ENCODE assay signal across 8 mouse cellular contexts in the genomic region with DNA sequence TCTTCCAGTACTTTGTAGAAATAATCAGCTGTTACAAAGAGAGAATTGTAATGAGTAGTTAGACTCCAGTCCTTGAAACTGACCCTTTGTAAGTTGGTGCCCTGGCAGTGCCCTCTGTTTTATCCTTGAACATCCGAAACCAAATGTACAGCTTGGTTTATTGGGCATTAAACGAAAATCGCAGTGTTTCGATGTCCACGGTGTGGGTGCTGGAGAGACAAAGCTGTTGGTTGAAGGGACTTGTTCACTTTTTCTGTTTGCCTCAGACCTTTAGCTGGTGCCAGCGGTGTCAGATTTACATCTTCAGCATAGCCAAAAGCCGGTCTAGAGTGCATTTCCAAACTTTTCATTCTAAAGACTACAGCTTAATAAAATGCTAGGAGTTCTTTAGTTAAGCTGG. TPM values are rescaled to one million over a fixed set of nuclear protein-coding genes. Genes with fewer than 3 reads are reported as not detected.
DNase-seq lines count a peak whose midpoint lies in the region; ATAC-seq and TF ChIP-seq lines count a peak whose summit lies in the region.

No protein-coding gene starts in this region.

- no peaks in the 10 kb centered on the region for H3K36me3 ChIP-seq in liver, adult 2 months (ENCODE audit: control insufficient read depth, insufficient read depth, low read length)
- H3K36me3 ChIP-seq in embryonic facial prominence, embryonic 12.5 days: no peaks in the 10 kb centered on the region
- H3K36me3 ChIP-seq in hindbrain, embryonic 16.5 days (ENCODE audit: control insufficient read depth, insufficient read depth, low read length): no peaks in the 10 kb centered on the region
- H3K36me3 ChIP-seq in myocyte (ENCODE audit: control insufficient read depth, insufficient read depth): no peaks in the 10 kb centered on the region

- peaks cover 2% of the 10 kb centered on the region for H3K4me1 ChIP-seq in liver, adult 2 months (ENCODE audit: control insufficient read depth, insufficient read depth, low read length)
- peaks cover 19% of the 10 kb centered on the region; the same call in 1 of the 2 replicates for H3K4me1 ChIP-seq in embryonic facial prominence, embryonic 12.5 days
- H3K4me1 ChIP-seq in hindbrain, embryonic 16.5 days (ENCODE audit: control insufficient read depth, insufficient read depth, low read depth, low read length): peaks cover 19% of the 10 kb centered on the region

- 23% methylated on average over 7 of the region's 7 CpGs for WGBS in liver, adult 2 months
- WGBS in embryonic facial prominence, embryonic 12.5 days: 20% methylated on average over 7 of the region's 7 CpGs
- WGBS in hindbrain, embryonic 16.5 days: 11% methylated on average over 7 of the region's 7 CpGs

- no peak for TF ChIP-seq CTCF in liver, adult 2 months (IDR thresholded peaks at IDR 0.05; ENCODE audit: low read depth, low read length)

- H3K4me3 ChIP-seq in liver, adult 2 months (ENCODE audit: insufficient read depth, low read depth, low read length): peak overlapping the region; percentile 56
- H3K4me3 ChIP-seq in embryonic facial prominence, embryonic 12.5 days: peak overlapping the region; percentile 52
- peak overlapping the region; percentile 94 for H3K4me3 ChIP-seq in hindbrain, embryonic 16.5 days (ENCODE audit: low read length)
- H3K4me3 ChIP-seq in myocyte: peak overlapping the region; percentile 60

- H3K9ac ChIP-seq in liver, adult 2 months (ENCODE audit: low read depth, low read length): peak overlapping the region; percentile 68
- H3K9ac ChIP-seq in embryonic facial prominence, embryonic 12.5 days: peak overlapping the region; percentile 30; the same call in 1 of the 2 replicates
- H3K9ac ChIP-seq in hindbrain, embryonic 16.5 days (ENCODE audit: low read depth, low read length): peak overlapping the region; percentile 50; the same call in 1 of the 2 replicates

- DNase-seq in liver, adult 2 months (ENCODE audit: extremely low read depth, low read depth, low spot score): peak; percentile 46
- no peak for DNase-seq in liver
- DNase-seq in urinary bladder, postnatal 4 days (ENCODE audit: low spot score in 2 of 2): no peak
- DNase-seq in spleen, postnatal 10 days (ENCODE audit: low spot score in 2 of 2): no peak
- DNase-seq in kidney, adult 9 months: no peak

- no peak for ATAC-seq in embryonic facial prominence, embryonic 12.5 days (ENCODE audit: insufficient number of reproducible peaks, insufficient read depth, low FRiP score, low TSS enrichment)
- no peak for ATAC-seq in hindbrain, embryonic 16.5 days

- H3K4me2 ChIP-seq in embryonic facial prominence, embryonic 12.5 days (replicated peaks): peak overlapping the region; percentile 73
- H3K4me2 ChIP-seq in hindbrain, embryonic 16.5 days (ENCODE audit: low read length): peak overlapping the region; percentile 68
- peak overlapping the region; percentile 81 for H3K4me2 ChIP-seq in myocyte (ENCODE audit: low read depth)

- no peak overlapping the region for H3ac ChIP-seq in myocyte (ENCODE audit: control insufficient read depth, insufficient read length)

- no peak overlapping the region for H3K27ac ChIP-seq in liver, adult 2 months (replicated peaks; ENCODE audit: insufficient read depth, low read depth, low read length)
- H3K27ac ChIP-seq in embryonic facial prominence, embryonic 12.5 days: no peak overlapping the region
- H3K27ac ChIP-seq in hindbrain, embryonic 16.5 days (ENCODE audit: low read depth, low read length): no peak overlapping the region

- no peak for TF ChIP-seq POLR2A in liver, adult 2 months (IDR thresholded peaks at IDR 0.05; ENCODE audit: extremely low read depth, insufficient read depth, low read length)
- no peak for TF ChIP-seq POLR2A in myocyte (IDR thresholded peaks at IDR 0.05; ENCODE audit: insufficient read length, low read depth)

- no peaks in the 10 kb centered on the region for H3K9me3 ChIP-seq in embryonic facial prominence, embryonic 12.5 days
- no peaks in the 10 kb centered on the region for H3K9me3 ChIP-seq in hindbrain, embryonic 16.5 days (ENCODE audit: control insufficient read depth, low read length)

- no peaks in the 10 kb centered on the region for H3K27me3 ChIP-seq in liver, adult 2 months (ENCODE audit: control insufficient read depth, insufficient read depth, low read length)
- H3K27me3 ChIP-seq in embryonic facial prominence, embryonic 12.5 days: no peaks in the 10 kb centered on the region
- no peaks in the 10 kb centered on the region for H3K27me3 ChIP-seq in hindbrain, embryonic 16.5 days (replicated peaks; ENCODE audit: control insufficient read depth, insufficient read depth, low read length)
- no peaks in the 10 kb centered on the region for H3K27me3 ChIP-seq in myocyte (ENCODE audit: control insufficient read depth, insufficient read depth, insufficient read length)

- peaks cover 3% of the 10 kb centered on the region; the same call in 1 of the 2 replicates for H3K79me2 ChIP-seq in liver, adult 2 months (ENCODE audit: control insufficient read depth, insufficient read depth, low read length)
- peaks cover 53% of the 10 kb centered on the region for H3K79me2 ChIP-seq in myocyte (ENCODE audit: control insufficient read depth, insufficient read depth)

TF ChIP-seq in myocyte, 11 proteins besides CTCF, POLR2A, EP300 and RAD21:
- TF ChIP-seq TCF3 (IDR thresholded peaks at IDR 0.05; ENCODE audit: insufficient read length, low read depth): no peak
- no peak for TF ChIP-seq TCF12 (IDR thresholded peaks at IDR 0.05; ENCODE audit: insufficient read depth, poor library complexity, severe bottlenecking)
- TF ChIP-seq SRF (IDR thresholded peaks at IDR 0.05; ENCODE audit: control insufficient read depth, insufficient read length, low read depth): no peak
- no peak for TF ChIP-seq MAX (IDR thresholded peaks at IDR 0.05; ENCODE audit: low read depth)
- no peak for TF ChIP-seq POLR2AphosphoS2 (IDR thresholded peaks at IDR 0.05; ENCODE audit: insufficient read length, low read depth)
- no peak for TF ChIP-seq MYOG (IDR thresholded peaks at IDR 0.05; ENCODE audit: control insufficient read depth in 1 of 3, insufficient read depth in 1 of 3, insufficient read length in 2 of 3, low read depth in 2 of 3)
- TF ChIP-seq E2F4 (IDR thresholded peaks at IDR 0.05; ENCODE audit: insufficient read depth): no peak
- TF ChIP-seq REST (IDR thresholded peaks at IDR 0.05; ENCODE audit: insufficient read depth, insufficient read length): no peak
- no peak for TF ChIP-seq CEBPB (IDR thresholded peaks at IDR 0.05; ENCODE audit: insufficient read depth, poor library complexity, severe bottlenecking)
- no peak for TF ChIP-seq MYOD1 (IDR thresholded peaks at IDR 0.05; ENCODE audit: control insufficient read depth in 1 of 3, insufficient read length in 2 of 3, low read depth in 2 of 3)
- TF ChIP-seq USF1 (IDR thresholded peaks at IDR 0.05; ENCODE audit: low read depth): no peak

RNA-seq across cellular contexts. Expression of a gene that starts 6.2 kb away (rescaled TPM):
- 12.3 and 13.2 TPM in 2 replicates for total RNA-seq in liver, adult 2 months (2014; rRNA removed)
- polyA plus RNA-seq in liver, adult 2 months (2012; rRNA removed): 1.8 and 2.6 TPM in 2 replicates
- polyA plus RNA-seq in embryonic facial prominence, embryonic 12.5 days (2016; fragmentation: Nextera tagmentation; extraction: Ambion mirVana): 12.2 and 12.7 TPM in 2 replicates
- 9.4 and 9.6 TPM in 2 replicates for polyA plus RNA-seq in hindbrain, embryonic 16.5 days (2015; fragmentation: Nextera tagmentation; extraction: Ambion mirVana)
- polyA plus RNA-seq in myocyte (2012; fragmentation: generic; extraction: Trizol): 3.7 TPM
